Mouse (Mus musculus) lung, postnatal 0 days (tissue): ENCODE measurements around the gene Th.

Source experiments
- CTCF ChIP-seq: IDR thresholded peaks from 2 replicates; pipeline ENCODE4 v1.5.1; 2016; ENCODE audit warnings: antibody characterized with exemption, mild to moderate bottlenecking
- EP300 ChIP-seq: IDR thresholded peaks from 2 replicates; pipeline ENCODE4 v1.6.1; 2016; ENCODE audit warnings: antibody characterized with exemption, mild to moderate bottlenecking, control low read depth

GRCm38 (mm10) chr7:142967884-142968808 lies 37.2 kb upstream of the Th start:
- TF ChIP-seq CTCF: peak; percentile 50
- TF ChIP-seq EP300: no peak
